Comparison of ENCODE assay signal across 8 mouse cellular contexts in the genomic region with DNA sequence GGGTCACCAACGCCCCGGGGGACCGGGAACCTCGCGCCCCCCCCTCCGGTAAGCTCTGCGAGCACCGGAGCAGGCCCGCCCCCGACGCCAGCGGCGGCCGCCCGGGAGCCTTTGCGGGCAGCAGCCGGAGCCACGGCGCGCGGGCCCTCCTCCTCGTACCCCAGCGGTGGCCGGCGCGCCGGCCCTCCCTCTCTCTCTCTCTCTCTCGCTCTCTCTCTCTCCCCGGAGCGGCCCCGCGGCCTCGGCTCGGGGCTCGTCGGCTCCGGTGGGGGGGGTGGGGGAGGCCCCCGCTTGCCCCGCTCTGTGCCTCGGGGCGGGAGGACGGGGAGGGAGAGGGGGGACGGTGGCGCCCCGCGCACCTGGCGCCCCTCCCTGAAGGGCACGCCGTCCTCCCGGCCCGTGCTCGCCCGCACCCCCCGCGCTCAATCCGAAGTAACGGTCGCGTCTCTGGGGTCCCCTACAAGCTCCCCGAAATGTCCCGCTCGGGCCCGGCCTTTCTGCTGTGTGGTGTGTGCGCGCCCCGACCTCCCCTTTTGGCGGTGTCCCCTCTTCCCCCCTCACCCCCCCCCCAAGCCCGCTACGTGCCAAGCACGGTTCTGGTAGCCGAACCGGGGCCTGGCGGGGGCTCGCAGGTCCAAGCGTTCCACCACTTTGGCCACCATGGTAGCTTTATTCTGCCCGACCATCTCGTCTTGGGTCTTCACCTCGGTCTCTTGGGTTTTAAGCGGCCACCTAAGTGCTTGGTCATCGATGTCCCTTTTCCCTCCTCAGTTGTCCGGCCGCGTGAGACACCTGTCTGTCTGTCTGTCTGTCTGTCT. TPM values are rescaled to one million over a fixed set of nuclear protein-coding genes. Genes with fewer than 3 reads are reported as not detected.
DNase-seq lines count a peak whose midpoint lies in the region; ATAC-seq and TF ChIP-seq lines count a peak whose summit lies in the region.

No protein-coding gene starts in this region.

- H3K36me3 ChIP-seq in kidney, postnatal 0 days (ENCODE audit: insufficient read depth, low read length): no peaks in the 10 kb centered on the region
- H3K36me3 ChIP-seq in MEL (ENCODE audit: control insufficient read depth in 1 of 2, insufficient read depth in 2 of 2, low read length in 2 of 2) (peaks cover 0 to 17% of the 10 kb centered on the region in 2 experiments; a peak in 2 of 4 replicates), myocyte (ENCODE audit: control insufficient read depth, insufficient read depth) (no peaks in the 10 kb centered on the region)
- peaks cover 8% of the 10 kb centered on the region; the same call in 1 of the 2 replicates for H3K36me3 ChIP-seq in intestine, embryonic 15.5 days

- H3K79me2 ChIP-seq in MEL (ENCODE audit: control insufficient read depth, insufficient read depth, low read length, poor library complexity) (peaks cover 44% of the 10 kb centered on the region), myocyte (ENCODE audit: control insufficient read depth, insufficient read depth) (peaks cover 51% of the 10 kb centered on the region)

- peak overlapping the region; percentile 100 for H3K9ac ChIP-seq in kidney, postnatal 0 days (ENCODE audit: low read depth, low read length)
- H3K9ac ChIP-seq in MEL (ENCODE audit: control insufficient read depth, low read depth, low read length, poor library complexity, severe bottlenecking): peak overlapping the region; percentile 96
- peak overlapping the region; percentile 95 for H3K9ac ChIP-seq in intestine, embryonic 15.5 days

- no peaks in the 10 kb centered on the region for H3K27me3 ChIP-seq in kidney, postnatal 0 days (ENCODE audit: insufficient read depth, low read length)
- H3K27me3 ChIP-seq in MEL (ENCODE audit: control insufficient read depth in 1 of 2, insufficient read depth in 2 of 2, low read length in 2 of 2) (no peaks in the 10 kb centered on the region), myocyte (ENCODE audit: control insufficient read depth, insufficient read depth, insufficient read length) (no peaks in the 10 kb centered on the region)
- no peaks in the 10 kb centered on the region for H3K27me3 ChIP-seq in intestine, embryonic 15.5 days (replicated peaks)

- under 1% methylated on average over 40 of the region's 83 CpGs for WGBS in kidney, postnatal 0 days
- WGBS in intestine, embryonic 15.5 days: under 1% methylated on average over 38 of the region's 83 CpGs

- peak overlapping the region; percentile 94 for H3K4me2 ChIP-seq in kidney, postnatal 0 days (ENCODE audit: low read length)
- peak overlapping the region; percentile 86 for H3K4me2 ChIP-seq in intestine, embryonic 15.5 days (replicated peaks)
- peak overlapping the region; percentile 80 for H3K4me2 ChIP-seq in myocyte (ENCODE audit: low read depth)

- peak overlapping the region; percentile 98 for H3ac ChIP-seq in myocyte (ENCODE audit: control insufficient read depth, insufficient read length)

- no peaks in the 10 kb centered on the region for H3K9me3 ChIP-seq in kidney, postnatal 0 days (replicated peaks; ENCODE audit: low read length)
- no peaks in the 10 kb centered on the region for H3K9me3 ChIP-seq in MEL (replicated peaks; ENCODE audit: insufficient read depth, low read length)
- H3K9me3 ChIP-seq in intestine, embryonic 15.5 days: no peaks in the 10 kb centered on the region

- no peak for TF ChIP-seq EP300 in MEL (IDR thresholded peaks at IDR 0.05; ENCODE audit: low read depth in 1 of 2, low read length in 2 of 2)

- no peak for TF ChIP-seq CTCF in kidney, postnatal 0 days (IDR thresholded peaks at IDR 0.05; ENCODE audit: low read depth)
- no peak for TF ChIP-seq CTCF in MEL (IDR thresholded peaks at IDR 0.05 in 2 of 3, conservative IDR thresholded peaks at IDR 0.05 in 1 of 3; ENCODE audit: control insufficient read depth in 1 of 3, insufficient read depth in 1 of 3, low read depth in 2 of 3, low read length in 3 of 3, poor library complexity in 1 of 3, severe bottlenecking in 1 of 3)
- no peak for TF ChIP-seq CTCF in embryonic fibroblast, embryonic 13.5 days (IDR thresholded peaks at IDR 0.05; ENCODE audit: borderline replicate concordance, insufficient read depth, low read length)

- peak overlapping the region; percentile 98 for H3K4me3 ChIP-seq in kidney, postnatal 0 days (replicated peaks; ENCODE audit: low read depth, low read length)
- peak overlapping the region; percentile 67 to 88 for H3K4me3 ChIP-seq in MEL (ENCODE audit: control insufficient read depth in 1 of 2, insufficient read depth in 1 of 2, low read depth in 2 of 2, low read length in 2 of 2)
- H3K4me3 ChIP-seq in embryonic fibroblast, embryonic 13.5 days (ENCODE audit: insufficient read depth, low read length): peak overlapping the region; percentile 73
- H3K4me3 ChIP-seq in intestine, embryonic 15.5 days (replicated peaks): peak overlapping the region; percentile 93
- peak overlapping the region; percentile 29 for H3K4me3 ChIP-seq in myocyte

- H3K27ac ChIP-seq in kidney, postnatal 0 days: peak overlapping the region; percentile 93
- peak overlapping the region; percentile 26; the same call in 1 of the 2 replicates for H3K27ac ChIP-seq in MEL (ENCODE audit: control insufficient read depth, low read depth, low read length)
- no peak overlapping the region for H3K27ac ChIP-seq in embryonic fibroblast, embryonic 13.5 days (ENCODE audit: insufficient read depth, low read length)
- H3K27ac ChIP-seq in intestine, embryonic 15.5 days: peak overlapping the region; percentile 77

- peak; percentile 38 for ATAC-seq in kidney, postnatal 0 days (replicated peaks; ENCODE audit: low FRiP score, low read depth)
- peak; percentile 71 for ATAC-seq in intestine, embryonic 15.5 days

- no peak for DNase-seq in kidney, postnatal 0 days (ENCODE audit: low spot score)
- no peak for DNase-seq in kidney, postnatal 25 days
- peak; percentile 35 for DNase-seq in MEL (ENCODE audit: low read depth, low spot score)
- no peak for DNase-seq in urinary bladder, postnatal 25 days (ENCODE audit: low spot score)
- no peak for DNase-seq in layer of hippocampus, adult 8-10 months (ENCODE audit: low spot score in 2 of 2)

- TF ChIP-seq RAD21 in MEL (IDR thresholded peaks at IDR 0.05; ENCODE audit: low read depth, low read length): no peak

- no peak; a peak in 1 of 4 replicates for TF ChIP-seq POLR2A in MEL (IDR thresholded peaks at IDR 0.05; ENCODE audit: control insufficient read depth in 1 of 2, insufficient read depth in 1 of 2, low read depth in 1 of 2, low read length in 2 of 2, poor library complexity in 1 of 2)
- no peak for TF ChIP-seq POLR2A in embryonic fibroblast, embryonic 13.5 days (IDR thresholded peaks at IDR 0.05; ENCODE audit: low read depth, low read length)
- TF ChIP-seq POLR2A in myocyte (IDR thresholded peaks at IDR 0.05; ENCODE audit: insufficient read length, low read depth): no peak

- peaks cover 7% of the 10 kb centered on the region; the same call in 1 of the 2 replicates for H3K4me1 ChIP-seq in kidney, postnatal 0 days (replicated peaks; ENCODE audit: insufficient read depth, low read length)
- H3K4me1 ChIP-seq in MEL (ENCODE audit: control insufficient read depth in 1 of 2, insufficient read depth in 2 of 2, low read length in 2 of 2): peaks cover 4 to 19% of the 10 kb centered on the region in 2 experiments
- peaks cover 4% of the 10 kb centered on the region; the same call in 1 of the 2 replicates for H3K4me1 ChIP-seq in embryonic fibroblast, embryonic 13.5 days (ENCODE audit: control insufficient read depth, insufficient read depth, low read length)
- peaks cover 24% of the 10 kb centered on the region for H3K4me1 ChIP-seq in intestine, embryonic 15.5 days (replicated peaks)

RNA-seq across cellular contexts. Expression of gene Gigyf1, which starts 7.6 kb away (rescaled TPM):
- polyA plus RNA-seq in kidney, postnatal 0 days (2015; fragmentation: Nextera tagmentation; extraction: Ambion mirVana): 9.3 and 10.3 TPM in 2 replicates
- 5.1 and 6.8 TPM in 2 replicates for total RNA-seq in MEL (2012; rRNA removed)
- polyA plus RNA-seq in MEL (2012; ENCODE audit: insufficient read depth in 1 of 2, insufficient read length in 2 of 2, low read depth in 1 of 2, low replicate concordance in 2 of 2, missing spikeins in 1 of 2) (10 to 100 TPM in 1 of 2 experiments, not detected in 1; 24.6 TPM), myocyte (2012; fragmentation: generic; extraction: Trizol) (9.6 TPM)
- 12.1 and 17.7 TPM in 2 replicates for polyA plus RNA-seq in embryonic fibroblast, embryonic 13.5 days (2011; ENCODE audit: insufficient read length, low read depth, missing spikeins)
- polyA plus RNA-seq in intestine, embryonic 15.5 days (2015; fragmentation: Nextera tagmentation; extraction: Ambion mirVana): 8.4 and 10.4 TPM in 2 replicates
- 10 to 100 TPM; 60.2 to 75.9 (median 65.5) TPM for total RNA-seq in layer of hippocampus, adult 8-10 months (2022)

RNA-seq across cellular contexts. Expression of gene Pop7, which starts 8.5 kb away (rescaled TPM):
- polyA plus RNA-seq in kidney, postnatal 0 days (2015; fragmentation: Nextera tagmentation; extraction: Ambion mirVana): 55.1 and 55.6 TPM in 2 replicates
- 73.8 and 79.8 TPM in 2 replicates for total RNA-seq in MEL (2012; rRNA removed)
- polyA plus RNA-seq in MEL (2012; ENCODE audit: insufficient read depth in 1 of 2, insufficient read length in 2 of 2, low read depth in 1 of 2, low replicate concordance in 2 of 2, missing spikeins in 1 of 2): 10 to 100 TPM in 1 of 2 experiments, not detected in 1; 61.1 TPM
- 14.6 and 16.8 TPM in 2 replicates for polyA plus RNA-seq in embryonic fibroblast, embryonic 13.5 days (2011; ENCODE audit: insufficient read length, low read depth, missing spikeins)
- polyA plus RNA-seq in intestine, embryonic 15.5 days (2015; fragmentation: Nextera tagmentation; extraction: Ambion mirVana): 60.4 and 64.2 TPM in 2 replicates
- 53.0 TPM for polyA plus RNA-seq in myocyte (2012; fragmentation: generic; extraction: Trizol)
- 10 to 100 TPM; 30.4 to 33.1 (median 32.4) TPM for total RNA-seq in layer of hippocampus, adult 8-10 months (2022)

RNA-seq across cellular contexts. Expression of gene Epo, which starts 22.3 kb away (rescaled TPM):
- polyA plus RNA-seq in kidney, postnatal 0 days (2015; fragmentation: Nextera tagmentation; extraction: Ambion mirVana): 0.20 TPM in 1 of 2 replicates, not detected in the other
- not detected in 2 replicates for total RNA-seq in MEL (2012; rRNA removed)
- polyA plus RNA-seq in MEL (2012; ENCODE audit: insufficient read depth in 1 of 2, insufficient read length in 2 of 2, low read depth in 1 of 2, low replicate concordance in 2 of 2, missing spikeins in 1 of 2) (not detected), myocyte (2012; fragmentation: generic; extraction: Trizol) (not detected)
- not detected in 2 replicates for polyA plus RNA-seq in embryonic fibroblast, embryonic 13.5 days (2011; ENCODE audit: insufficient read length, low read depth, missing spikeins)
- polyA plus RNA-seq in intestine, embryonic 15.5 days (2015; fragmentation: Nextera tagmentation; extraction: Ambion mirVana): 0.42 and 0.63 TPM in 2 replicates
- total RNA-seq in layer of hippocampus, adult 8-10 months (2022): not detected

RNA-seq across cellular contexts. Expression of gene Gnb2, which starts 22.5 kb away (rescaled TPM):
- polyA plus RNA-seq in kidney, postnatal 0 days (2015; fragmentation: Nextera tagmentation; extraction: Ambion mirVana): 463 and 480 TPM in 2 replicates
- total RNA-seq in MEL (2012; rRNA removed): 531 and 548 TPM in 2 replicates
- 100 to 1,000 TPM in 1 of 2 experiments, not detected in 1; 550 TPM for polyA plus RNA-seq in MEL (2012; ENCODE audit: insufficient read depth in 1 of 2, insufficient read length in 2 of 2, low read depth in 1 of 2, low replicate concordance in 2 of 2, missing spikeins in 1 of 2)
- 358 and 390 TPM in 2 replicates for polyA plus RNA-seq in embryonic fibroblast, embryonic 13.5 days (2011; ENCODE audit: insufficient read length, low read depth, missing spikeins)
- 341 and 386 TPM in 2 replicates for polyA plus RNA-seq in intestine, embryonic 15.5 days (2015; fragmentation: Nextera tagmentation; extraction: Ambion mirVana)
- 632 TPM for polyA plus RNA-seq in myocyte (2012; fragmentation: generic; extraction: Trizol)
- total RNA-seq in layer of hippocampus, adult 8-10 months (2022): 100 to 1,000 TPM; 572 to 587 (median 576) TPM

RNA-seq across cellular contexts. Expression of gene Zan, which starts 33.9 kb away (rescaled TPM):
- polyA plus RNA-seq in kidney, postnatal 0 days (2015; fragmentation: Nextera tagmentation; extraction: Ambion mirVana): 0.16 and 0.23 TPM in 2 replicates
- 0.10 TPM in 1 of 2 replicates, not detected in the other for total RNA-seq in MEL (2012; rRNA removed)
- polyA plus RNA-seq in MEL (2012; ENCODE audit: insufficient read depth in 1 of 2, insufficient read length in 2 of 2, low read depth in 1 of 2, low replicate concordance in 2 of 2, missing spikeins in 1 of 2) (under 1 TPM in 1 of 2 experiments, not detected in 1; 0.15 TPM), myocyte (2012; fragmentation: generic; extraction: Trizol) (0.01 TPM)
- polyA plus RNA-seq in embryonic fibroblast, embryonic 13.5 days (2011; ENCODE audit: insufficient read length, low read depth, missing spikeins): 0.19 and 0.37 TPM in 2 replicates
- polyA plus RNA-seq in intestine, embryonic 15.5 days (2015; fragmentation: Nextera tagmentation; extraction: Ambion mirVana): 0.52 and 0.93 TPM in 2 replicates
- under 1 TPM; 0.16 to 0.22 (median 0.17) TPM for total RNA-seq in layer of hippocampus, adult 8-10 months (2022)

Comparison
In these comparisons a context has a peak if more than half of its experiments do, and no peak if none do; other contexts are left out.
1. H3K4me3 ChIP-seq: peak in every context shown above with its lines; median percentile 98 in kidney, postnatal 0 days; 93 in intestine, embryonic 15.5 days; 78 in MEL; 73 in embryonic fibroblast, embryonic 13.5 days; 29 in myocyte.